Mouse (Mus musculus): Measurements from ENCODE around the gene Eed.

DNA sequence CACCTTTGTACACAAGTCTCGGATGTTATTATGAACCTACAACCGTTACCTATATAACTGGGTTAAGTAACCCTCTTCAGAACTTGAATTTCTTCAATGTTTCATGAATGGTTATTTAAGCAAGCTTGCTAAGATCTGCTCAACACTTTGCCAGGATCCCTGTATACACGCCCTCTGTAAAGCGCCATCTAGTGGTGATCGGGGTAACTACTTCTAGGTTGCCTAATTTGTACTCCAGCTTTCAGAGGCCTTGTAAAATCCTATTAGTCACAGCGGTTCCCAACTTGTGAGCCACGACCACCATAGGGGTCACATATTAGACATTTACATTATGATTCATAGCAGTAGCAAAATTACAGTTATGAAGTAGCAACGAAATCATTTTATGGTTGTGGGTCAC lies 72.8 kb downstream of the Eed start:
- TF ChIP-seq GATA1 (IDR thresholded peaks at IDR 0.05; ENCODE audit: borderline replicate concordance, low read length) (no peak), FLI1 (IDR thresholded peaks at IDR 0.05; ENCODE audit: low read length) (no peak)
